Mouse (Mus musculus) megakaryocyte, embryonic 14.5 days (primary cell): ENCODE results near the gene Astn1.

ENCODE experiments used
- FLI1 ChIP-seq: IDR thresholded peaks from 2 replicates; pipeline ENCODE4 v1.6.1; 2012; ENCODE audit warnings: low read length, inconsistent platforms, mixed read lengths
- GATA1 ChIP-seq: IDR thresholded peaks from 3 replicates; pipeline ENCODE4 v1.6.1; 2012; ENCODE audit warnings: mixed read lengths, low read length, inconsistent platforms, borderline replicate concordance

DNA sequence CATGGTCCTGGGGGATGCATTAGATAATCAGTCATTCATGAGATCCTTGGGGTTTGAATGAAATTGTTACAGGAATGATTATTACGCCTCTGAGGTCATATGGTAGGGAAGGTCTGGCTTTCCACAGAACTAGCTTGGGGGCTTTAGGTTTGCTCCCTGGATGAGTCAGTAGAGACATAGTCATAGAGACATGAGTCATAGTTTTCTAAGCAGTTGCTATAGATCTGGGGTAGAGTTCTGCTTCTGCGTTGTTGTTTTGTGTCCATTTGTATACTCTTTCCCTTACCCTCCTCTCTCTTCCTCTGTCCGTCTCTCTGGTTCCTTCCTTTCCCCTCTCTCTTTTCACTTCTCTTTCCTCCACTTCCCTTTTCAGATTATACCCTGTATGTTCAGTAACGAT is 243.5 kb downstream of the Astn1 start:
- TF ChIP-seq GATA1 (no peak), FLI1 (no peak)
